Comparison of ENCODE assay signal across 20 mouse cellular contexts in the genomic region with DNA sequence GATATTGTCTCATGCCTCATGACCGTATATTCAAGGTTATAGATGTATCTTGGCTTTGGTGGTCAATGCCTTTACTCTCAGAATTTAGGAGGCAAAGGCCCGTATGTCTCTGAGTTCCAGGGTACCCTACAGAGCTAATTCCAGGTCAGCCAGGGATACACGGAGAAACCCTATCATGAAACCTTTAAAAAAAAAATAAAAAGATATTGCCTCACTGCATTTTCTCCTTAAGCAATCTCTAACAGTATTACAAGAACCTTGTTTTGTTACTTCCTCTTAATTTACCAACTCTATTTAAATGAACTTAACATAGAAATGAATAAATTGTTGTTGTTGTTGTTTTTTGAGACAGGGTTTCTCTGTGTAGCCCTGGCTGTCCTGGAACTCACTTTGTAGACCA.
"Had no signal": no experiment of that assay in that cellular context is flagged by ENCODE, and none has a peak within 500 bp of the region (broad histone marks: within the 10 kb centered on the region; RNA-seq: fewer than 3 reads in every experiment).

No protein-coding gene starts in this region.

- H3K4me2 ChIP-seq: lung, embryonic 14.5 days; midbrain, embryonic 11.5 days; midbrain, embryonic 13.5 days; midbrain, embryonic 15.5 days; neural tube, embryonic 13.5 days; neural tube, embryonic 15.5 days; stomach, embryonic 15.5 days had no signal

- H3K9me3 ChIP-seq: megakaryocyte, embryonic 14.5 days; midbrain, embryonic 13.5 days; midbrain, embryonic 15.5 days; neural tube, embryonic 13.5 days; neural tube, embryonic 15.5 days; stomach, embryonic 15.5 days had no signal

- H3K4me3 ChIP-seq: megakaryocyte, embryonic 14.5 days; midbrain, embryonic 13.5 days; midbrain, embryonic 15.5 days; myocyte; neural tube, embryonic 13.5 days; neural tube, embryonic 15.5 days; stomach, embryonic 15.5 days had no signal

- H3K9ac ChIP-seq: liver, embryonic 14.5 days; lung, embryonic 14.5 days; midbrain, embryonic 13.5 days; midbrain, embryonic 15.5 days; neural tube, embryonic 13.5 days; neural tube, embryonic 15.5 days; stomach, embryonic 15.5 days had no signal

- DNase-seq: lung, adult 18-20 months; lung, embryonic 14.5 days; lung, postnatal 14 days; lung, postnatal 36 days; retina, postnatal 1 day; right cerebral cortex, adult 18-20 months; thymus, adult 2 months; thymus, postnatal 25 days; thymus, postnatal 4 days had no signal

- H3K4me1 ChIP-seq: midbrain, embryonic 13.5 days; stomach, embryonic 15.5 days had no signal

- ATAC-seq: midbrain, embryonic 13.5 days; midbrain, embryonic 15.5 days had no signal

- H3K27ac ChIP-seq: liver, embryonic 14.5 days; macrophage; midbrain, embryonic 13.5 days; midbrain, embryonic 15.5 days; neural tube, embryonic 13.5 days; neural tube, embryonic 15.5 days; stomach, embryonic 15.5 days; stomach, postnatal 0 days had no signal

- H3K27me3 ChIP-seq: megakaryocyte, embryonic 14.5 days; midbrain, embryonic 13.5 days; midbrain, embryonic 15.5 days; neural tube, embryonic 13.5 days; neural tube, embryonic 15.5 days; stomach, embryonic 15.5 days had no signal
